Mouse (Mus musculus) C2C12 (cell line): Measurements from ENCODE around the gene BC028528.

ENCODE experiments used
- CEBPB ChIP-seq: IDR thresholded peaks from one replicate; pipeline ENCODE4 v1.6.1; 2011; ENCODE audit warnings: low read depth, mild to moderate bottlenecking, control low read depth, moderate library complexity
- CTCF ChIP-seq: IDR thresholded peaks from one replicate; pipeline ENCODE4 v1.5.1; 2011; ENCODE audit not compliant: control insufficient read depth, insufficient read depth, insufficient read length
- USF1 ChIP-seq: IDR thresholded peaks from one replicate; pipeline ENCODE4 v1.6.1; 2011; ENCODE audit warnings: low read depth, mild to moderate bottlenecking, control low read depth, moderate library complexity

- TF ChIP-seq CTCF: no peak
- no peak for TF ChIP-seq CEBPB
- TF ChIP-seq USF1: no peak
These were observed 40.5 kb downstream of the BC028528 start for GRCm38 (mm10) chr3:95851317-95851716.
